Mouse (Mus musculus) neural tube, embryonic 10.5 days (tissue): ENCODE measurements around the gene Src.

ENCODE experiments used
- DNase-seq: peaks from one replicate; pipeline ENCODE4 v3.0.0-alpha.2; 2017; ENCODE audit warnings: low spot score; ENCODE audit errors: extremely low spot score

Src gene

GRCm38 (mm10) chr2:157412497-157412896 lies 5.7 kb upstream of the Src start:
- DNase-seq, result no peak

- DNase-seq, result no peak
These were observed 1.0 kb upstream of the Src start for GRCm38 (mm10) chr2:157417229-157417628.

GRCm38 (mm10) chr2:157418609-157419071 lies 396 bp downstream of the Src start:
- DNase-seq, result peak; percentile 56

- no peak for DNase-seq
These were observed 1.3 kb downstream of the Src start for GRCm38 (mm10) chr2:157419506-157419905.

- no peak for DNase-seq
These were observed 2.2 kb downstream of the Src start for GRCm38 (mm10) chr2:157420404-157420803.

GRCm38 (mm10) chr2:157422062-157422655 lies 3.9 kb downstream of the Src start:
- DNase-seq, result no peak

GRCm38 (mm10) chr2:157422854-157423705 lies 4.8 kb downstream of the Src start:
- peak; percentile 67 for DNase-seq

- DNase-seq, result no peak
These were observed 5.5 kb downstream of the Src start for GRCm38 (mm10) chr2:157423706-157424125.

- DNase-seq, result peak; percentile 65
These were observed 6.1 kb downstream of the Src start for GRCm38 (mm10) chr2:157424126-157424903.

GRCm38 (mm10) chr2:157424904-157425642 lies 6.8 kb downstream of the Src start:
- no peak for DNase-seq

GRCm38 (mm10) chr2:157425643-157425988 lies 7.4 kb downstream of the Src start:
- DNase-seq, result no peak

- DNase-seq, result no peak
These were observed 7.9 kb downstream of the Src start for GRCm38 (mm10) chr2:157426171-157426570.

GRCm38 (mm10) chr2:157427164-157427563 lies 8.9 kb downstream of the Src start:
- no peak for DNase-seq

GRCm38 (mm10) chr2:157428351-157429139 lies 10.3 kb downstream of the Src start:
- no peak for DNase-seq

- DNase-seq, result no peak
These were observed 11.5 kb downstream of the Src start for GRCm38 (mm10) chr2:157429735-157430134.

- DNase-seq, result no peak
These were observed 12.6 kb downstream of the Src start for GRCm38 (mm10) chr2:157430667-157431429.

- DNase-seq, result no peak
These were observed 13.7 kb downstream of the Src start for GRCm38 (mm10) chr2:157431912-157432311.

GRCm38 (mm10) chr2:157432476-157432875 lies 14.2 kb downstream of the Src start:
- DNase-seq, result no peak

GRCm38 (mm10) chr2:157434041-157434440 lies 15.8 kb downstream of the Src start:
- no peak for DNase-seq

GRCm38 (mm10) chr2:157434497-157434896 lies 16.3 kb downstream of the Src start:
- DNase-seq, result no peak
